Mouse (Mus musculus) kidney, adult 2 months (tissue): ENCODE measurements around the gene Hectd2.

Experiments
- CTCF ChIP-seq: fragments of 200-500 bp; conservative IDR thresholded peaks from 2 replicates; pipeline ENCODE4 v1.5.1; 2011; ENCODE audit warnings: low read depth, mild to moderate bottlenecking, control low read depth, low read length, moderate library complexity, mixed read lengths; ENCODE audit not compliant: insufficient read depth, insufficient read length
- POLR2A ChIP-seq: fragments of 200-500 bp; IDR thresholded peaks from one replicate; pipeline ENCODE4 v1.6.1; 2011; ENCODE audit warnings: low read depth, low read length, control low read depth

- TF ChIP-seq CTCF (no peak), POLR2A (no peak)
These were observed 111.2 kb downstream of the Hectd2 start for GRCm38 (mm10) chr19:36665641-36666040.
